Mouse (Mus musculus) embryonic fibroblast, embryonic 13.5 days (primary cell): ENCODE measurements at regions not wholly inside any gene's neighbourhood (a gene's known extent, or its start where the extent isn't known, plus 50 kb on each side); places are given as distances from the start of the nearest gene placed in this dataset.

ENCODE experiments used
- H3K27ac ChIP-seq: 2 replicates; pipeline ENCODE4 v1.5.1; 2012; ENCODE audit warnings: low read length, control low read depth, inconsistent platforms; ENCODE audit not compliant: insufficient read depth
- H3K4me1 ChIP-seq: 2 replicates; pipeline ENCODE4 v1.6.1; 2011; ENCODE audit warnings: low read length; ENCODE audit not compliant: control insufficient read depth, insufficient read depth
- H3K4me3 ChIP-seq: 2 replicates; pipeline ENCODE4 v1.5.1; 2011; ENCODE audit warnings: mild to moderate bottlenecking, control low read depth, low read length; ENCODE audit not compliant: insufficient read depth
- CTCF ChIP-seq: IDR thresholded peaks from 2 replicates; pipeline ENCODE4 v1.5.1; 2011; ENCODE audit warnings: mild to moderate bottlenecking, control low read depth, low read length, moderate library complexity, borderline replicate concordance; ENCODE audit not compliant: insufficient read depth
- POLR2A ChIP-seq: IDR thresholded peaks from 2 replicates; pipeline ENCODE4 v1.6.1; 2011; ENCODE audit warnings: low read depth, mild to moderate bottlenecking, control low read depth, low read length, moderate library complexity

DNA sequence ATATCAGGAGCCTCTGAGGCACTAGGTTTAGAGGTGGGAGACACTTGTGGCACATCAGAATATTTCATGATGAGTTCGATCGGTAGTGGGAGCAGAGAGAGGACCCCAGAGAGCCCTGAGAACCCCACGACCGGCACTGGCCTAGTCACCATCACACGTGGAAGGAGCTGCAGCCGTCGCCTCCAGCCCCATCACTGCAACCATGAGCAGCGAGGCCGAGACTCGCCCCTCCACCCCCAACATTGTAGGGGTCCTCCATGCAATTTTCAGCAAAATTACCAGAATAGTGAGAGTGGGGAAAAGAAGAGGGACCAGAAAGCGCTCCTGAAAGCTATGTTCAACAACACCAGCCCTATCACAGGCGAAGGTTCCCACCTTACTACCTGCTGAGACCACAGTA, 297.0 kb downstream of the Edem1 start:
- Histone ChIP-seq H3K4me1 (no peaks in the 10 kb centered on the region), H3K27ac (no peak overlapping the region), H3K4me3 (no peak overlapping the region)
- TF ChIP-seq POLR2A (no peak), CTCF (no peak)

DNA sequence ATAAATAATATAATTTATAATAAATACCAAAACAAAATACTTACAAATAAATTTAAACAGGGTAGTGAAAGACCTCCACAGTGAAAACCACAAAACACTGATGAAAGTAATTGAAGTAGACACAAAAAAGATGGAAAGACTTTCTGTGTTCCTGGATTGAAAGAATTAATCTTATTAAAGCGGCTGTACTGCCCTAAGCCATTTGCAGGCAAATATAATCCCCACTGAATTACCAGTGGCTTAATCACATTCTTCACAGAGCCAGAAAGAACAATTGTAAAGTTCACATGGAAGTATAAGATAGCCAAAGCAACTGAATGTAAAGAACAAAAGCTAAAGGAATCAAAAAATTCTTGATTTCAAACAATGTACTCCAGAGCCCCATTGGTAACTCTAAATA, 298.8 kb downstream of the Edem1 start:
- no peak for TF ChIP-seq POLR2A
- TF ChIP-seq CTCF: no peak
- H3K4me1 ChIP-seq: no peaks in the 10 kb centered on the region
- no peak overlapping the region for H3K4me3 ChIP-seq
- no peak overlapping the region for H3K27ac ChIP-seq

DNA sequence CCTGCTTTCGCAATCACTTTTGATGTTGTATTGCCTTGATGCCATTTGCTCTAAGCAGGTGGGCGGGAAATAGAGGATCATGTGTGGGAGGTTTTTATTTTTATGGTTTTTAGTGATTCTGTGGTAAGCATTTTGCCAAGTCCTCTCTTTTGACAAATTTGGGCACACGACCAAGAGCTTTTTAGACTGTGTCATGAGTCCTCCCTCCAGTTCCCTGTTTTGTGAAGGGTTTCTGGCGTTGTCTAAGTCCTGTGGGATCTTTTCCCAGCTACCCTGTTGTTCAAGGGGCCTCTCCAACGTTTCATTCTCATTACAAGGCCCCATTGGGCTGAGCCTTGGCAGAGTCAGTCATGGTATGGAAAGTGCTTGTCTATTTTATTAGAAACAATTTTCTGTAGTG, 317.7 kb downstream of the Edem1 start:
- TF ChIP-seq CTCF (no peak), POLR2A (no peak)

DNA sequence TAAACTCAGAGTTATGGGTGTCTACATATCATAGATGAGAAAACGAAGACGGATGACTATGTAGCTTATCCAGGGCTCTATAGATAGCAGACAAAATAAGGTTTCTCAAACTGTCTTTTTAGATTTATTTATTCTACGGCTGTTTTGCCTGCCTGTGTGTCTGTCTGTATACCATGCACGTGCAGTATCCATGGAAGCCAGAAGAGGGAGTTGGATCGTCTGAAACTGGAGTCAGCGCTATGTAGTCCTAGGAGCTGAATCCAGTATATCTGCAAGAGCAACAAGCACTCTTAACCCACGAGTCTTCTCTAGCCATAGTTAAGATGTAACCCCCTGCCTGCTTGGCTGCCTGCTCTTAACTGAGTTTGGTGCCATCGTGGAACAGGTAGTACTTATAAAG, 320.6 kb downstream of the Edem1 start:
- no peak overlapping the region for H3K4me3 ChIP-seq
- no peaks in the 10 kb centered on the region for H3K4me1 ChIP-seq
- no peak overlapping the region for H3K27ac ChIP-seq
- TF ChIP-seq POLR2A (no peak), CTCF (no peak)

More for the DNA sequence above, 317.7 kb downstream of the Edem1 start:
- Histone ChIP-seq H3K27ac (no peak overlapping the region), H3K4me3 (no peak overlapping the region), H3K4me1 (no peaks in the 10 kb centered on the region)

DNA sequence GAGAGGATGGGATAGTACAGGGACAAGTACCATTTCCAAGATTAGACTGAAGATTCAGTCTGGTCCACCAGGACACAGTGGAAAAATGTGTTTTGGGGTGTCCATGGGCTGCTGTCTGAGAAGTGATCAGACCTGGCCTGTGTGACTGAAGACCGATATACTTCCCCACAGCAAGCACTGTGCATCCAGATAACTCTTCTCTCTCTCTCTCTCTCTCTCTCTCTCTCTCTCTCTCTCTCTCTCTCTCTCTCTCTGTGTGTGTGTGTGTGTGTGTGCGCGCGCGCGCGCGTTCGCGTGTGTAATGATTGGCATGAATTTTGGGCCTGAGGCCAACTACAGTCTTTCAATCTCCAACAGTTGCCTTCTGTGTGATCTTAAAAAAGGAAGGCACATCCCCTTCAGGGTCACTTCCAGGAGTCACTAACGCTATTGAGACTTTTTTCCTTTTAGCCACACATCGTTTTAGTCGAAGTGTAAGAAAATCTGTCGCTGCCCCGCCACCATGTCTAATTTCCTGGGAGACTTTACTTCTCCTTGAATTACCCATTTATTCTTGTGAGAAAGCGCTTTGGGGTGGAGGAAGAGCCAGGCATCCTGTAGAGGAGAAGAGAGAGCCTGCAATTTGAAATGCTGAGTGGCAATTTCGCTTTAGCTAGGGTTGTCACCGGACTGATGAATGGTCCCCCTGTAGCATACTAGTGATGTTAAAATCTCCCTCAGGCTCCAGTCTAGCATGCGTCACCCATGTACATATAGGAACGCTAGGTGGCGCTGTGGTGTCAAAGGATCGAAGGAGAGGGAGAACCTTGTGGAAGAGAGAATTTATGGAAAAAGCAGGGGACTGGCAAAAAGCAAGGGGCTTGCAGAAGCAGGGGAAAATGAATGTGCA, 321.8 kb downstream of the Edem1 start:
- Histone ChIP-seq H3K27ac (no peak overlapping the region), H3K4me1 (no peaks in the 10 kb centered on the region), H3K4me3 (no peak overlapping the region)
- TF ChIP-seq CTCF (peak; percentile 74; the same call in 1 of the 2 replicates), POLR2A (no peak)

DNA sequence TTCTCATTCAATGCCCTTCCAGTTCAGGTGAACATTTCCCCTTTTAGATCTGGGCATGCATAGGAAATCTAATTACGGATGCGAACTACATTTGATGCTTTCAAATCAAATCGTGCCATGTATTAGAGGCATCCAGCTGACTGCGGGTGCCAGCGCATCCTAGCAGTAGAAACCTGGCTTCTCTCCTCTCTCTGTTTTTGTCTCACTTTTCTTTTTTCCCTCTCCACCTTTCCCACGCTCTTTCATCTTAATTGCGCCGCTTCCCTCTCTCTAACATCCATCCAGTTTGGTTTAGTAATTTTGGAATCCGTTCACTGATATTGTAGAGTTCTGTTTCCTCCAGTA, 322.4 kb downstream of the Edem1 start:
- Histone ChIP-seq H3K4me1 (no peaks in the 10 kb centered on the region), H3K27ac (no peak overlapping the region), H3K4me3 (no peak overlapping the region)
- TF ChIP-seq CTCF (no peak), POLR2A (no peak)

DNA sequence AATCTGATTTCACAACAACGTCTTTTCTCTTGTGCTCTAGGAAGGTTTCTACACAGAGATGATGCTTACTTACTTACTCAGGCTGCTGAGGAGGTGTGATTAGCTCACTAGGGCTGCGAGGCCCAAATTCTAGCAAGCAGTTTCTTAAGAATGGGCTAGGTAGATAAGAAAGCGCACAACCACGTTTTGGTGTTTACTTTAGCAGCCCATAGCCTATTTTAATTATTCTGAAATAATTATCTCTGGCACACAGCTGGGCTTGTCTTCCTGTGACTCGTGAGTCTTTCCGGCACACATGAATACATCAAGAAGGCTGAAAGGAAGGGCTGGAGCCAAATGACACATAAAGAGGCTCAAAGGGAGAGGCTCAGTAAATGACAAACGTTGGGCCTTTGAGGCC, 325.2 kb downstream of the Edem1 start:
- Histone ChIP-seq H3K4me1 (no peaks in the 10 kb centered on the region), H3K4me3 (no peak overlapping the region), H3K27ac (no peak overlapping the region)
- no peak for TF ChIP-seq POLR2A
- TF ChIP-seq CTCF: no peak

DNA sequence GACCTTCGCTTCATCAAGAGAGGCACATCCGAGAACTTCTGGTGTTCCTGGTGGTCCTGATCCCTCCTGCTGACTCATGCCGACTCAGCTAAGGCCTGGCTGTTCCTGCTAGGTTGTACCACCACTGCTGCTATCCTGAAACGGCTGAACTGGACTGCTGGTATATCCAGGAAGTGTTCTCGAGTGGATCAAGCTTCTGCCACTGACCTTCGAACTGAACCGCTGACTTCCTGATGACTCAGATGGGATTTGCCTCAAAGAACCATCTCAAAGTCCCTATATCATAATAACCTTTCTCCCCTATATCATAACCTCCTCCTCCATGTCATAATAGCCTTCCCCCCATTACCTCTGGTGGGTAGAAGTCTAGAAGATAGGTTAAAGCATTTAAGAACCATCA, 331.1 kb downstream of the Edem1 start:
- no peaks in the 10 kb centered on the region for H3K4me1 ChIP-seq
- no peak overlapping the region for H3K27ac ChIP-seq
- H3K4me3 ChIP-seq: no peak overlapping the region
- no peak for TF ChIP-seq CTCF
- TF ChIP-seq POLR2A: no peak

DNA sequence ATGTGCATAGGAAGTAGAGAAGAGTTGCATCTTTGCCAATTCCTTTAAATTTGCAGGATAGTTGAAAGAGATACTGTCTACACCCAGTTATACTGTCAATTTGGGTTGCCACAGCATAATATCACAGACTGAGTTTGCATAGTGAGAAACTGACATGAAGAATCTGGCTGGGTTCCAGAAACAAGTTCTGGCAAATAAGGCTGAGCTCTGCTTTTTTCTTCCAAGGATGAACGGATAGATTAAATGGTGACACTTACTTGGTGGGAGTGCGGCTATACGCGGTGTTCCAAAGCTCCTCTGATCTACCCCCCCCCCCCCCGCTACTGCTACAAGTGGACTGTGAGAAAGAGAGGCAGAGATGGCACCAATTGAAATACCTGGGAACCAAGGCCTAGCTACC, 339.0 kb downstream of the Edem1 start:
- Histone ChIP-seq H3K27ac (no peak overlapping the region), H3K4me3 (no peak overlapping the region), H3K4me1 (no peaks in the 10 kb centered on the region)
- no peak for TF ChIP-seq POLR2A
- TF ChIP-seq CTCF: no peak

DNA sequence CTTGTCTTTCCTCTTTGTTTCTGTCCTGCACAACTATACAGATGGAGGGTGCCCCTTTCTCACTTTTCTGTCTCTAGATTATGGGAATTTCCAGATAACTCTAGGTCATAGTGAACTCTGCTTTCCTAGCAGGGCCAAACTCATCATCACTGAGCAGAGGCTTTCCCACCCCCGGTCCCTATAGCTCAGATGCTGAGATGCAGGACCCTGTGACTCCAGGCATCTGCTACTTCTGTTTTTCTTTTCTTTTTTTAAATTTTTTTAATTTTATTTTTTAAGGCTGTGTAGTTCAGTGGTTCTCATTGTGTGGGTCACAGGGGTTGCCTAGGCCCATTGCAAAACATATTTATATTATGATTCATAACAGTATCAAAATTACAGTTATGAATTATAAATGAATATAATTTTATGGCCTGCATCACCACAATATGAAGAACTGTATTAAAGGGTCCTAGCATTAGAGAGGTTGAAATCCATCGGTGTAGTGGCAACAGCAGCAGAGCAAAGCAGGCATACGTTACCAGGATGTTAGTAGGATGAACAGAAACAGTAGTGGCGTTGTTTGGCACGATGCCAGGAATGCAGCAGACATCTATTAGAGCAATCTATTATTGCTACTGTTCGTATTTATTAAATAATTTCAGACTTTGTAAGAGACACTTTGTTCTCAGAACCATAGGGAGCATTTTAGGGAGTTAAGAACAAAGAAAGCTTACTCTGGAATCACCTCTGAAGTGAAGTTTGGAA, 343.8 kb downstream of the Edem1 start:
- TF ChIP-seq POLR2A (no peak), CTCF (no peak)
- Histone ChIP-seq H3K27ac (no peak overlapping the region), H3K4me3 (no peak overlapping the region), H3K4me1 (no peaks in the 10 kb centered on the region; the same call in 1 of the 2 replicates)

DNA sequence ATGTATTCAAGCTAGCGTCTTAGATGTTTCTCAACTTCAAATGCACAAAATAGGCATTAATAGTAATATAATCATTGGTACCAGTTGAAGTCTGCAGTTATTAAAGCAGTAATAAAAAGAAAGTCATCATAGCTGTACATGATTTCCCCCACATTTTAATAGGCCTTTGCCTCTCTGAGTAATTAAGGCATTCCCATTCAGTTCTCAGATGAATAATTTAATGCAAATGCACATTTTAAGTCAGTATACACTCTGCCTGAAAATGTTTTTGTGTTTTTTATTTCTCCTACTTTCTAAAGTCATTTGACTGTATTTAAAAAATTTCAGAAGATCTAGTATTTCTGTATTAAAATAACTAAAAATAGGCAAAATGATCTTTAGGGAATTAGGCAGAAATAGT, 344.6 kb downstream of the Edem1 start:
- Histone ChIP-seq H3K4me3 (no peak overlapping the region), H3K4me1 (no peaks in the 10 kb centered on the region; the same call in 1 of the 2 replicates), H3K27ac (no peak overlapping the region)
- TF ChIP-seq CTCF (no peak), POLR2A (no peak)
